Mouse (Mus musculus) heart, postnatal 0 days (tissue): ENCODE results near the gene Bicral. TPM values are rescaled to one million over a fixed set of nuclear protein-coding genes. Genes with fewer than 3 reads are reported as not detected.
A peak's percentile ranks its signal among the peaks of the same experiment; 100 is the strongest.

Source experiments
- ATAC-seq: fragments of 200-750 bp; cut with Nextera tagmentation; 2 replicates; pipeline ENCODE4 v1.8.0; 2017; ENCODE audit warnings: low read depth, moderate number of reproducible peaks, moderate library complexity; ENCODE audit not compliant: insufficient read depth
- DNase-seq: peaks from one replicate; pipeline ENCODE4 v3.0.0-alpha.2; 2016; ENCODE audit warnings: low spot score
- H3K27ac ChIP-seq: fragments of 300-500 bp; sonication (generic); 2 replicates; pipeline ENCODE4 v1.5.1; 2014; ENCODE audit warnings: low read depth, mild to moderate bottlenecking
- H3K27me3 ChIP-seq: fragments of 300-500 bp; sonication (generic); 2 replicates; pipeline ENCODE4 v1.6.1; 2014; ENCODE audit warnings: low read length, mixed read lengths; ENCODE audit not compliant: control insufficient read depth, insufficient read depth
- H3K36me3 ChIP-seq: fragments of 300-500 bp; sonication (generic); replicated peaks from 2 replicates; pipeline ENCODE4 v1.6.1; 2014; ENCODE audit warnings: low read length, mixed read lengths; ENCODE audit not compliant: control insufficient read depth, insufficient read depth
- H3K4me1 ChIP-seq: fragments of 300-500 bp; sonication (generic); 2 replicates; pipeline ENCODE4 v1.6.1; 2014; ENCODE audit warnings: antibody characterized with exemption; ENCODE audit not compliant: control insufficient read depth, insufficient read depth
- H3K4me2 ChIP-seq: fragments of 300-500 bp; sonication (generic); 2 replicates; pipeline ENCODE4 v1.6.1; 2014; ENCODE audit warnings: low read depth, mild to moderate bottlenecking, low read length, moderate library complexity
- H3K4me3 ChIP-seq: fragments of 300-500 bp; sonication (generic); 2 replicates; pipeline ENCODE4 v1.5.1; 2014; ENCODE audit warnings: low read depth, low read length
- H3K9ac ChIP-seq: fragments of 300-500 bp; sonication (generic); replicated peaks from 2 replicates; pipeline ENCODE4 v1.6.1; 2014; ENCODE audit warnings: low read depth, low read length, mixed read lengths
- H3K9me3 ChIP-seq: fragments of 300-500 bp; sonication (generic); replicated peaks from 2 replicates; pipeline ENCODE4 v1.6.1; 2016; ENCODE audit warnings: low read length; ENCODE audit not compliant: control insufficient read depth
- CTCF ChIP-seq: IDR thresholded peaks from 2 replicates; pipeline ENCODE4 v1.5.1; 2016; ENCODE audit warnings: antibody characterized with exemption, control low read depth, low read depth
- EP300 ChIP-seq: IDR thresholded peaks from 2 replicates; pipeline ENCODE4 v1.6.1; 2016; ENCODE audit warnings: antibody characterized with exemption, low read depth
- WGBS: fragments of 180-500 bp; shearing (Covaris S2); extraction: QIAGEN DNeasy Blood & Tissue Kit; methylation state at CpG from one replicate; pipeline ENCODE4 v1.1.7; 2014; 5-methylcytosine and 5-hydroxymethylcytosine counted together
- polyA plus RNA-seq: library from polyadenylated mRNA; unstranded; fragments of >200 nt; fragmentation: Nextera tagmentation; extraction: Ambion mirVana; gene quantifications from 2 replicates; pipeline ENCODE4 v1.2.1, GENCODE M21; 2015
- total RNA-seq: library from RNA; depleted of rRNA; stranded (reverse); fragments of >200 nt; gene quantifications from 2 replicates; pipeline ENCODE4 v1.2.3, GENCODE M21; 2014; ENCODE audit warnings: low replicate concordance; rRNA removed

Bicral gene
- total and polyA plus RNA-seq, 2 experiments from 2014 or later, result 1.8 to 3.6 TPM

DNA sequence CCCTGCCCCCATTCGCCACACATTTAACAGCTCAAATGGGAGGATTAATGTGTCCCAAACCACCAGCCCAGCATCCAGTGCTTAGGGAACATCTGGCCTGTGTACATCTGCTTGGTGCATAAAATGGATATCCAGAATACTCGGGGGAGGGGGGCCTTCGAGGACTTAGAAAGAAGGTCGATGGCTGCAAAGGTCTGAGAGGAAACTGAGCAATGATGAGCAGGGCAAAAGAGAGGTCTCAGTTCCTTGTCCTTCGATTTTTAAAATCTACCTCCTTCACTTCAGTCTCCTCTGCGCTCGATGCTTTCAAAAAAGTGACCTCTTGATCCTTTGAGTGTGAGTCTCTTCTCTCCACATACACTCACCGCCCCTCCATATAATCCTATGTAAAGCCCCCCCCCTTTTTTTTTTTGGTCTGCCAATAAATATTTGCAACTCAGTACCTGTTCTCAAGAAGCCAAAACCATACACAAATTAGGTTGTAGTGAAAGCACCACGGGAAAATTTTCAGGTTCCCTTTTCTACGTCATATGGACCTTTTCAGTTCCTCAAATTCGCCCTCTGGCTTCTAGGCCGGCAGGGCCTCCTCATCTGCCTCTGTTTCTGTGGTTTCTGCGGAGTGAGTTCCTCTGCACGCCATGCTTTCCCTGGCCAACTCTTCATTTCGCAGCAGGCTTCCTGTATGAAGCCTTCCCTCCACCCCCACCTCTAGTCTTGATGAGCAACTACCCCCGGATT, 107.1 kb downstream of the Bicral start:
- DNase-seq, result peak; percentile 23
- Histone ChIP-seq H3K9ac (peak overlapping the region; percentile 74), H3K36me3 (peaks cover 3% of the 10 kb centered on the region; the same call in 1 of the 2 replicates), H3K4me1 (0 out of 2 replicates have a peak, but pooled peaks cover 7% of the 10 kb centered on the region), H3K4me2 (peak overlapping the region; percentile 71), H3K4me3 (peak overlapping the region; percentile 78), H3K27ac (peak overlapping the region; percentile 90), H3K9me3 (no peaks in the 10 kb centered on the region), H3K27me3 (no peaks in the 10 kb centered on the region)
- WGBS, result 30% methylated on average over 16 of the region's 16 CpGs
- peak; percentile 6 for ATAC-seq
- TF ChIP-seq CTCF, result no peak
- no peak for TF ChIP-seq EP300

DNA sequence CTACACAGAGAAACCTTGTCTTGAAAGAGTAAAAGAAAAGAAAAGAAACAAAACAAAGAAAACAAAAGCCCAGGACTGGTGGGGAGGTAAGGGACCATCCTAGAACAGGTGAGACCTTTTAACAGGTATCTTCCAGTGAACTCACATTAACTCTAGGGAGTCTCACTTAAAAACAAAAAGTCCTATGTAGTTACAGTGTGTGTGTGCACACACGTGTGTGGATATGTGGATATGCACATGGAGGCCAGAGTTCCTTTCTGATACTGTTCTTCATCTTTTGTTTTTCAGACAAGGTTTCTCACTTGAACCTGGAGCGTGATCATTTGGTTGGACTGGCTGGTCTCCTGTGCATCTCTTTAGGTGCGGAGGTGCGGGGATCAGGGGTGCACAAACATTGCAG, 107.7 kb downstream of the Bicral start:
- DNase-seq (no peak), ATAC-seq (no peak)
- Histone ChIP-seq H3K9ac (0 out of 2 replicates have a peak overlapping the region, but pooled peaks have one; percentile 74), H3K4me3 (no peak overlapping the region), H3K27ac (no peak overlapping the region), H3K4me2 (peak overlapping the region; percentile 71; the same call in 1 of the 2 replicates), H3K27me3 (no peaks in the 10 kb centered on the region), H3K36me3 (peaks cover 8% of the 10 kb centered on the region; the same call in 1 of the 2 replicates), H3K9me3 (no peaks in the 10 kb centered on the region), H3K4me1 (0 out of 2 replicates have a peak, but pooled peaks cover 7% of the 10 kb centered on the region)
- WGBS, result 85% methylated on average over 4 of the region's 4 CpGs
- TF ChIP-seq EP300, result no peak
- TF ChIP-seq CTCF, result no peak

DNA sequence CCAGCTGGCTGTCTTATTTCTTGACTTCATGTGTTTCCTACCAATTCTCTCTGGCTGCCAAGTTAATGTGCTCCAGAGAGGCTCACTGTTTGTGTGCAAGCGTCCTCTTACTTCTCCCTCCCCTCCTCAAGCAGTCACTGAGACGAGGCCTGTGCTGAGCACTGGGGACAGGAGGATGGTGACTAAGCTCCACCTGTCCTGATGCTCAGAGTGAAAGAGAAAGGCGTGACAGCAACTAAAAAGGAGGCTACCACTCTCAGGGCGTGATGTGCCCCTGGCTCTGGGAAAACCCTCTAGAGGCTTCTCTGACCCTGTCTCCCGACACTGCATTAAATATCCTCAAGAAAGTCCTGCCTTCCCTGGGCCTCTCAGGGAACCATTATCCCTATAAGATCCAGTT, 109.0 kb downstream of the Bicral start:
- 89% methylated on average over 5 of the region's 5 CpGs for WGBS
- DNase-seq (no peak), ATAC-seq (no peak)
- Histone ChIP-seq H3K27ac (no peak overlapping the region), H3K4me1 (0 out of 2 replicates have a peak, but pooled peaks cover 7% of the 10 kb centered on the region), H3K4me2 (no peak overlapping the region), H3K9me3 (no peaks in the 10 kb centered on the region), H3K4me3 (no peak overlapping the region), H3K36me3 (peaks cover 15% of the 10 kb centered on the region), H3K9ac (no peak overlapping the region), H3K27me3 (no peaks in the 10 kb centered on the region)
- TF ChIP-seq CTCF (no peak), EP300 (no peak)

Other genes with a start within 250 kb of the Bicral start
- gene Ptk7, start 229.0 kb downstream of the Bicral start, total RNA-seq, result 57.9 and 70.4 TPM in 2 replicates
- gene Ptk7, start 229.0 kb downstream of the Bicral start, polyA plus RNA-seq, result 16.9 and 17.2 TPM in 2 replicates
- gene Klc4, start 212.5 kb downstream of the Bicral start, total RNA-seq, result 26.2 and 29.0 TPM in 2 replicates
- 25.1 and 28.8 TPM in 2 replicates for gene Klc4, start 212.5 kb downstream of the Bicral start, polyA plus RNA-seq
- gene Mrpl2, start 212.3 kb downstream of the Bicral start, total RNA-seq, result 96.7 and 116 TPM in 2 replicates
- gene Mrpl2, start 212.3 kb downstream of the Bicral start, polyA plus RNA-seq, result 152 and 158 TPM in 2 replicates
- gene Cul7, start 208.1 kb downstream of the Bicral start, total RNA-seq, result 92.7 and 95.5 TPM in 2 replicates
- 18.6 and 20.6 TPM in 2 replicates for gene Cul7, start 208.1 kb downstream of the Bicral start, polyA plus RNA-seq
- 15.5 and 18.8 TPM in 2 replicates for gene Rrp36, start 184.1 kb downstream of the Bicral start, total RNA-seq
- 26.6 and 29.7 TPM in 2 replicates for gene Rrp36, start 184.1 kb downstream of the Bicral start, polyA plus RNA-seq
- gene Mea1, start 179.7 kb downstream of the Bicral start, total RNA-seq, result 40.2 and 44.0 TPM in 2 replicates
- 101 and 114 TPM in 2 replicates for gene Mea1, start 179.7 kb downstream of the Bicral start, polyA plus RNA-seq
- gene Klhdc3, start 177.6 kb downstream of the Bicral start, total RNA-seq, result 117 and 133 TPM in 2 replicates
- gene Klhdc3, start 177.6 kb downstream of the Bicral start, polyA plus RNA-seq, result 175 and 178 TPM in 2 replicates
- gene Ppp2r5d, start 153.4 kb downstream of the Bicral start, total RNA-seq, result 46.3 and 46.6 TPM in 2 replicates
- 25.2 and 27.1 TPM in 2 replicates for gene Ppp2r5d, start 153.4 kb downstream of the Bicral start, polyA plus RNA-seq
- 22.2 and 22.7 TPM in 2 replicates for gene Pex6, start 147.0 kb downstream of the Bicral start, total RNA-seq
- gene Pex6, start 147.0 kb downstream of the Bicral start, polyA plus RNA-seq, result 6.5 and 8.8 TPM in 2 replicates
- gene Gnmt, start 129.3 kb downstream of the Bicral start, total RNA-seq, result 1.1 and 2.7 TPM in 2 replicates
- gene Gnmt, start 129.3 kb downstream of the Bicral start, polyA plus RNA-seq, result 2.4 and 2.8 TPM in 2 replicates
- 37.9 and 44.5 TPM in 2 replicates for gene Cnpy3, start 106.3 kb downstream of the Bicral start, total RNA-seq
- 27.7 and 29.0 TPM in 2 replicates for gene Cnpy3, start 106.3 kb downstream of the Bicral start, polyA plus RNA-seq
- 0.27 TPM in 1 of 2 replicates, not detected in the other for gene Ptcra, start 94.8 kb downstream of the Bicral start, total RNA-seq
- not detected in 2 replicates for gene Ptcra, start 94.8 kb downstream of the Bicral start, polyA plus RNA-seq
- gene 2310039H08Rik, start 85.8 kb downstream of the Bicral start, total RNA-seq, result 75.6 and 80.4 TPM in 2 replicates
- gene 2310039H08Rik, start 85.8 kb downstream of the Bicral start, polyA plus RNA-seq, result 74.9 and 76.4 TPM in 2 replicates
- 34.6 and 44.3 TPM in 2 replicates for gene Rpl7l1, start 75.8 kb downstream of the Bicral start, total RNA-seq
- gene Rpl7l1, start 75.8 kb downstream of the Bicral start, polyA plus RNA-seq, result 72.9 and 77.7 TPM in 2 replicates
- gene Tbcc, start 32.2 kb upstream of the Bicral start, total RNA-seq, result 37.8 and 44.8 TPM in 2 replicates
- 43.6 and 43.7 TPM in 2 replicates for gene Tbcc, start 32.2 kb upstream of the Bicral start, polyA plus RNA-seq
- not detected in 2 replicates for gene Prph2, start 52.0 kb upstream of the Bicral start, total RNA-seq
- not detected in 2 replicates for gene Prph2, start 52.0 kb upstream of the Bicral start, polyA plus RNA-seq
- 33.4 and 37.4 TPM in 2 replicates for gene Ubr2, start 152.1 kb upstream of the Bicral start, total RNA-seq
- gene Ubr2, start 152.1 kb upstream of the Bicral start, polyA plus RNA-seq, result 10.8 and 11.2 TPM in 2 replicates